Mouse (Mus musculus): Measurements from ENCODE around the gene Pramel1. TPM values are rescaled to one million over a fixed set of nuclear protein-coding genes. Genes with fewer than 3 reads are reported as not detected.
"Not testable (repeated sequence)": the region's sequence is repeated elsewhere in the genome, so short reads cannot be mapped to it uniquely, and the experiment has no call there.

The Pramel1 gene
- total RNA-seq (2021): not detected
- long read RNA-seq, experiment 1: 0 reads
- long read RNA-seq, experiment 2: 0 reads

DNA sequence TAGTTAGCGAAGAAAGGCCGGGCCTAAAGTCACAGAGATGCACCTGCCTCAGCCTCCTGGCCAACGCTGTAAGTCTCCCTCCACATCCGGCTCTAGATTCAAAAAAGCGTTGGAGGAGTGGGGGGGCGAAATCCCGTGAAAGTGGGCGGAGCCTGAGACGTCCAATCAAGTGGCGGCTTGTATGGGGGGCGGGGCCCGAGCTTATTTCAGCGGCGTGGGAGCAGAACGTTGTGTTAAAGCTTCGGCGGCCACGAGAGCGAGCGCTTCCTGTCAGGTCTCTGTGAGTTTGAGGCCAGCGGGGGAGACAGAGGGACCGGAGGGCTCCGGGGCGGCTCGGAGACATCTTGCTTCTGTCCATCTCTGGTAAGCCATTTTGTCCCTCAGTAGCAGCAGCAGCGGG is at the start of gene Pramel1:
Gene Pramel1, plus strand, starts transcription at position 248 of the 400 bp plus-strand sequence.
- intact Hi-C loops (cut with DNase I): no loop called here
- no peak within 1 kb of the TSS for H3K27ac ChIP-seq
- H3K4me3 ChIP-seq: no peak within 1 kb of the TSS
- peak; percentile 24 for DNase-seq
- TF ChIP-seq CTCF (IDR thresholded peaks at IDR 0.05): no peak

DNA sequence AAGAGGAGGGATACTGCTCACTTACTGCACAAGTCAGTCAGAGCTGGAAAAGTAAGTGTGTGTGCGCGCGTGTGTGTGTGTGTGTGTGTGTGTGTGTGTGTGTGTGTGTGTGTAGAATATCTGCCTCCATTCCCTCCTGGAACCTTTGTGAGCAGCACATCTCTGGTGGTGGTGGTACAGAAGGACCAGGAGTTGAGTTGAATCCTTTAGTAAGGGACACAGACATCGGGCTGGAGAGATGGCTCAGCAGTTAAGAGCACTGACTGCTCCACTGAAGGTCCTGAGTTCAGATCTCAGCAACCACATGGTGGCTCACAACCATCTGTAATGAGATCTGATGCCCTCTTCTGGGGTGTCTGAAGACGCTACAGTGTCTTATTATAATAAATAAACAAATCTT is 48.7 kb upstream of the Pramel1 start:
- H3K4me3 ChIP-seq; DNase-seq; intact Hi-C loops (cut with DNase I); H3K27ac ChIP-seq: not testable (repeated sequence)

DNA sequence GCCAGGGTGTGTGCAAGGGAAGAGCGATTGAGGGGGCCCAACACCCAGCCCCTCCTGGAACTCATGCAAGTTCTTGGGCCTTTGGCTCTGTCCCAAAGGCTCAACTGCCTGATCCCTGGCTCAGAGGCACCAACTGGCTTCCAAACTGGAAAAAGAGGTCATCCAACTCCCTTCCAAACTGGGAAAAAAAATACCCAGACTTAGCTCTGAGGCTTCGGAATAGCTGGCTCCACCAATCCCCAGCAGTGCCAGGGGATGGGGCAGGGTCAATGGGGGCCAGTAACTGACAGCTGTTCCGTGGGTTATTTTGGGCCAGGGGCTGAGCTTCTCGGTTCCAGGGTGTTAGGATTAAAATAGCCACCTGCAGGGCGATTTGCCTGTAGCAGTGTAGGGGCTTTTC is 45.5 kb upstream of the Pramel1 start:
- Histone ChIP-seq H3K4me3 (peak overlapping the region; percentile 74), H3K27ac (peak overlapping the region; percentile 96)
- TF ChIP-seq CTCF (IDR thresholded peaks at IDR 0.05): peak; percentile 19; the same call in 1 of the 2 replicates
- DNase-seq: peak; percentile 89
- intact Hi-C loops (cut with DNase I): loop anchor here (2.0 kb wide), 1 partner anchor 18 kb away; no protein-coding TSS in a partner anchor

DNA sequence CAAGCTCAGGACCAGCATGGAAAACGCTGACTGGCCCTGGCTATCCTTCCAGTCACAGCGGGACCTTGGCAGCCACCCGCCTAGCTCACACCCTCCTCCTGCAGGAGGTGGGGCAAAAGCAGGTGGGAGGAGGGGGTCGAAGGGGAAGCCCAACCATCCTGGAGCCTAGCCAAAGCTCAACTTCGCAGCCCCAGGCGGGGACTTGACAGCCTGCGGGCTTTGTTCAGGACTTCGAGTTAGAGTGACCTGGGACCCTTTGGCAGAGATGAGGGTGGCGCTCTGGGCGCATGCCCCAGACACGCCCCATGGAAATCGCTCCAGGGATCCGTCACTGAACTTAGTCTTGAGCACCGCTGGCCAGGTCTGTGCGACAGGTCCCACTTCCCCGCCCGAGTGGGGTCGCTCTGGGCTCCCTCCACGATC is 44.7 kb upstream of the Pramel1 start, which contains the start of gene Lrrc38:
Gene Lrrc38, plus strand, starts transcription at position 274 of the 423 bp plus-strand sequence.
- peak within 1 kb of the TSS; percentile 96 for H3K27ac ChIP-seq
- peak within 1 kb of the TSS; percentile 74 for H3K4me3 ChIP-seq
- DNase-seq: peak; percentile 92
- TF ChIP-seq CTCF (IDR thresholded peaks at IDR 0.05): no peak
- intact Hi-C loops (cut with DNase I): loop anchor here (2.0 kb wide), 1 partner anchor 19 kb away; no protein-coding TSS in a partner anchor

DNA sequence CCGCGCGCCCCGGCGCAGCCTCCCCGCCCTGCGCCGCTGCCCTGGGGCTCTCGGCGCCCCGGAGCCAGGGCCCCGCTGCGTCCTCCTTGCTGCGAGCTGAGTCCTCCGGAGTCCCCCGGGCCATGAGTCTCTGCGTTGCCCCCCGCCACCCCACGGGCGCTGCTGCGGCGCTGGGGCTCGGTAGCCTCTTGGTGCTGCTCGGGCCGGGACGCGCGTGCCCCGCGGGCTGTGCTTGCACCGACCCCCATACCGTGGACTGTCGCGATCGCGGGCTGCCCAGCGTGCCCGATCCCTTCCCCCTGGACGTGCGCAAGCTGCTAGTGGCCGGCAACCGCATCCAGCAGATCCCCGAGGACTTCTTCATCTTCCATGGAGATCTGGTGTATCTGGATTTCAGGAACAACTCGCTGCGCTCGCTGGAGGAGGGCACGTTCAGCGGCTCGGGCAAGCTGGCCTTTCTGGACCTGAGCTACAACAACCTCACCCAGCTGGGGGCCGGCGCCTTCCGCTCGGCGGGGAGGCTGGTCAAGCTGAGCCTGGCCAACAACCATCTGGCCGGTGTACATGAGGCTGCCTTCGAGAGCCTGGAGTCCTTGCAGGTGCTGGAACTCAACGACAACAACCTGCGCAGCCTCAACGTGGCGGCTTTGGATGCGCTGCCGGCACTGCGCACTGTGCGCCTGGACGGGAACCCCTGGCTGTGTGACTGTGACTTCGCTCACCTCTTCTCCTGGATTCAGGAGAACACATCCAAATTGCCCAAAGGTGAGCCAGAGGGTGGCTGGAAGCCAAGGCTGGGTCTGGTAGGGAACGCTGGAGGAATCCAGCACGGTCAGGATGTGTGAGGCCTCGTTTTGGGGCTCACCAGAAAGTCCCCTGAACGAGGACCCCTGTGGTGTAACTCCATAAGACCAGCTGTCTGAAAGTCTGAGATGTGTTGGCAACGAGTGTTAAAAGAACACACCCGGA is 43.9 kb upstream of the Pramel1 start:
- TF ChIP-seq CTCF (IDR thresholded peaks at IDR 0.05): no peak
- peak; percentile 62 for DNase-seq
- H3K4me3 ChIP-seq: peak overlapping the region; percentile 74
- H3K27ac ChIP-seq: peak overlapping the region; percentile 96
- intact Hi-C loops (cut with DNase I): no loop called here

DNA sequence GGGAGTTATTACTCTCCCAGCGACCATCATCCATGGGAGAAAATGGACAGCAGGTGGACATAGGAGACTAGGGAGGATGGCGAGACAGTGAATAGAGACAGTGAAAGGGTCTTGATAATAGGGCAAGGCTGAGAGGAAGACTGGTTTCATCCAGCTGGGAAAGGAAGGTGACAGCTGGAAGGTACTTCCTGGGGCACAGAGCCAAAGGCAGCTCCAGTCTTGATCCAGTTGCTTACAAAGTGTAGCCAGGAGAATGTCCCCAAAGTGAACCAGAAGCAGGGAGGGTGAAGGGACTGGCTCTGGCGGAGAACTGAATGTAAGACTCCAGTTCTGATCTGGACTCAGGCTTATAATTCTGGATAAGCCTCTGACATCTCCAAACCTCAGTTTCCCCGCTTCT is 41.9 kb upstream of the Pramel1 start:
- TF ChIP-seq CTCF (IDR thresholded peaks at IDR 0.05): no peak
- Histone ChIP-seq H3K27ac (peak overlapping the region; percentile 96), H3K4me3 (peak overlapping the region; percentile 74)
- intact Hi-C loops (cut with DNase I): no loop called here
- peak; percentile 67 for DNase-seq

DNA sequence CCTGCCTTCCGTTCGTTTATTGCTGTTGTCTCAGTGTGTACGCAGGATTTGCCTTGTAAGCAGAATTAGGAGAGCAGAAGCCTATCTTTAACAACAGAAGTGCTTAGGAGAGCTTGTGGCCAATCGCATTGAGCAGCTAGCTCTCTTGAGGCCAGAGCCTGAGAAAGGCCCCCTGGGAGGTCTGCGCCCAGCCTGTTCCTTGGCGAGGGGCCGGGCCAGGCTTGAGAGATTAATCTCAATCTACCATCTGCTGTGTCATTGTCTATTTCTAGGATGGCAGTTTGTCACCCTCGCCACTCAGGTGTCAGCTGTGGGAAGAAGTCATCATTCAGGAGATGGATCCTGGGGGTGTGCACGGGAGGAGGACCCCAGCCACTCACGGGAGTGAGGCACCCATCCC is 32.7 kb upstream of the Pramel1 start:
- H3K4me3 ChIP-seq: peak overlapping the region; percentile 15
- TF ChIP-seq CTCF (IDR thresholded peaks at IDR 0.05): no peak
- H3K27ac ChIP-seq: peak overlapping the region; percentile 77
- DNase-seq: peak; percentile 79
- intact Hi-C loops (cut with DNase I): loop anchor here (5.0 kb wide), 1 partner anchor 34 kb away; no protein-coding TSS in a partner anchor

DNA sequence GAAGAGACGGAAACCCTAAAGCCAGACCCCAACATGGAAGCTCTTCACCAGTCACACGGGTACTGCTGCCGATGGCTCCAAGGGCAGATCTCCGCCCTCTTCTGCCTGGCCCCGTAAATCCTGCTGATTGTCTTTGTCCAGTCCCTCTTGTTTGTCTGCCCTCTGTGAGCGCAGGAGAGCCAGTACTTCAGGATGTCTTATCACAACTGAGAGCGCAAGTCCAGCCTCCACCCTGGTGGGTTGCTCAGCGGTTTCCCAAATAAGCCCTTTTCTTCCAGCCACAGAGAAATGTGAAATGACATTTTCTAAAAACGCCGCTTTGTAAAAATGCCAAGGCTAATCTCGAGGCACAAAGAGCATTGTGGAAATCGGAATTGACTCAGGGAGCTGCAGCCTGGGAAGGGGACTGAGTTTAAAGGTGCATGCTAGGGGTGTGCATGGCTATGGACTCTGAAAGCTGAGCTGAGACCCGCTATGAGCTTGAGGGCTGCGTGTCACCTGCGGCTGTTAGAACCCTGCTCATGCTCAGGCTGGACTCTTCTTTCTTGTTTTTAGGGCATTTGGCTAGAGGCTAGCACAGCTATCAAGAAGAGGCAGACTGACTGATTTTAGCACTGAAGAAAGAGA is 27.7 kb upstream of the Pramel1 start:
- intact Hi-C loops (cut with DNase I): no loop called here
- no peak for TF ChIP-seq CTCF (IDR thresholded peaks at IDR 0.05)
- Histone ChIP-seq H3K27ac (no peak overlapping the region), H3K4me3 (no peak overlapping the region)
- DNase-seq: no peak

DNA sequence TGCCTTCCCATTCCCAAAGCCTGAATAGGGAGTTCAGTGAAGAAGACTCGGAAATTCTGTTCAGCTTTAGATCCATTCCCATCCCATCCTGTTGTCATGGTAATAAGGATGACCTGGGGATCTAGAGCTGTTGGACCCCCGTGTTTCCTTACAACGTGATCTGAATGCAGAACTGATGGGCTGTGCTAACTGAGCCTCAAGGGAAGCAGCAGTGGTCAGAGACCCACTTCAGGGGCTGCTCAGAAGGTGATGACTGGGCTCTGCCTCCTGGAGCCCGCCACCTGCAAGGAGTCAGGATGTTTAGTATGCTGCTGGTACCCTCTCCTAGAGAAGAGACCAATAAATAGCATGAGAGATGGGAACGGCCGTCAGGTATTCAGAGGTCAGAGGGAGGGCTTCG is 14.7 kb upstream of the Pramel1 start:
- intact Hi-C loops (cut with DNase I): no loop called here
- DNase-seq: no peak
- TF ChIP-seq CTCF (IDR thresholded peaks at IDR 0.05): no peak
- Histone ChIP-seq H3K27ac (no peak overlapping the region), H3K4me3 (no peak overlapping the region)

DNA sequence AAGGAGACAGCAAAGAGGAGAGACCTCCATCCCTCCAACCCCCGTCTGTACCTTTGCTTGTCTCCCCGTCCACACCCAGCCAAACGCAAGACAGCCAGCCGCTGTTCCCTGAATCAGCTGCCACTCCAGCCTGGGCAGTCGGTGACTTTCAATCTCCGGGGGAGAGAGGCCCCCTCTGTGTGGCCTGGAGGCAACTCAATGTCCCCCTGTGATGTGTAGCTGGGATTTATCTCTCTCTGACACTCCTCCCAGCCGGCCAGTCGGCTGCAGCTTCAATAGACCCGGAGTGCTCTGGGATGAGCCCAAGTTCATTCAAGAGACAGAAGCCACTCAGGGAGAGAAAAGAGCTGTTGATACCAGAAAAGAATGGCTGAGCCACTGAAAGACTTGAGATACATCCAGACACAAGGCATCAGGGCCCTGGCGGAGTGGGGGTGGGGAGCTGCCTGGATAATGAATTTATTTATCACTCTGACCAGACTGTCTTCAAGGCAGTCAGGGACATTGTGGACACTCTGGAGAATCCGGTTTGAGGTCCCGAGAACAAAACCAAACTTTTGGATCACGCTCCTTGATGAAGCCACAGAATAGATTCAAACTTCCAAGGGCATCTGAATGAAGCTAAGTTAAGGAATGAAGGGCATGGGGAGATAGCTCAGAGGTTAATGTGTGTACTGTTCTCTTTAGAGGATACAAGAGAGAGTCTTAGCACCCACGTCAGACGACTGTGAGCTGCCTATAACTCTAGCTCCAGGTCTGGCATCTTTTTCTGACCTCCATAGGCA is 14.1 kb upstream of the Pramel1 start:
- no peak for DNase-seq

DNA sequence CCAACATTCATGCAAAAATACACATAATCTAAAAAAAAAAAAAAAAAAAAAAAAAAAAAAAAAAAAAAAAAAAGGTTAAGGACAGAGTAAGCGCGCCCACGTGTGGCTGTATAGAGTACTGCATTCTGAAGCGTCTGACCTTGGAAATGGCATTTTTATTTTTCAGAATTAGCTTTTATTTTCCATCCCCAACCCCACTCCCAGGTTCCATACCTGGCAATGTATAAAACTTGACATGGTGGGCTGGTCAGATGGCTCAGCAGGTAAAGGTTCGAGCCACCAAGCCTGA is 13.6 kb upstream of the Pramel1 start:
- peak; percentile 90 for TF ChIP-seq CTCF (IDR thresholded peaks at IDR 0.05)
- Histone ChIP-seq H3K4me3 (no peak overlapping the region), H3K27ac (no peak overlapping the region)
- intact Hi-C loops (cut with DNase I): loop anchor here (1.0 to 2.0 kb wide), 2 partner anchors 55 to 122 kb away; no protein-coding TSS in a partner anchor
- DNase-seq: peak; percentile 40

More for the DNA sequence above, 14.1 kb upstream of the Pramel1 start:
- Histone ChIP-seq H3K4me3 (no peak overlapping the region), H3K27ac (no peak overlapping the region)
- intact Hi-C loops (cut with DNase I): loop anchor here (1.0 to 2.0 kb wide), 2 partner anchors 55 to 121 kb away; no protein-coding TSS in a partner anchor
- TF ChIP-seq CTCF (IDR thresholded peaks at IDR 0.05): no peak

DNA sequence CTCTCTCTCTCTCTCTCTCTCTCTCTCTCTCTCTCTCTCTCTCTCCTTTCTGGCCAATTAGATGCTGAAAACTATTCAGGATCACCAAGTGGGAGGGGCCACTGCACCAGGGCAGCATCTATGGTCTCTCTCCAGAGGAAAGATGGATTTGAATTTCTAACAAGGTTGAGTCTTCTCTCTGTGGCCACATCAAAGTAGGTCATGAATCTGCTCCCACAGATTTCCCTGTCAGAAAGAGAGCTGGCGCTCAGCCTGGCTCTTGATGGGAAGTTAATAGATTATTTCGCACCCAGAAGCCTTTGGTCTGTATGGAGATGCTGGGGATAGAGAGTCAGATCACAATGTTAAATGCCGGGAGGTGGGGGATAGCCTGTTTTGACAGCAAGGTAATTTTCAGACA is 12.1 kb upstream of the Pramel1 start:
- no peak for DNase-seq
- intact Hi-C loops (cut with DNase I): no loop called here
- H3K4me3 ChIP-seq: no peak overlapping the region
- no peak overlapping the region for H3K27ac ChIP-seq
- TF ChIP-seq CTCF (IDR thresholded peaks at IDR 0.05): no peak
